Mouse (Mus musculus) stomach, adult 2 months (tissue): Measurements from ENCODE around the gene Prl8a9. TPM values are rescaled to one million over a fixed set of nuclear protein-coding genes. Genes with fewer than 3 reads are reported as not detected.

Experiments
- polyA plus RNA-seq: library from polyadenylated mRNA; depleted of rRNA; stranded (reverse); fragments of >200 nt; gene quantifications from 2 replicates; pipeline ENCODE4 v1.2.3, GENCODE M21; 2012; rRNA removed

Gene Prl8a9
- polyA plus RNA-seq = not detected in 2 replicates

DNA sequence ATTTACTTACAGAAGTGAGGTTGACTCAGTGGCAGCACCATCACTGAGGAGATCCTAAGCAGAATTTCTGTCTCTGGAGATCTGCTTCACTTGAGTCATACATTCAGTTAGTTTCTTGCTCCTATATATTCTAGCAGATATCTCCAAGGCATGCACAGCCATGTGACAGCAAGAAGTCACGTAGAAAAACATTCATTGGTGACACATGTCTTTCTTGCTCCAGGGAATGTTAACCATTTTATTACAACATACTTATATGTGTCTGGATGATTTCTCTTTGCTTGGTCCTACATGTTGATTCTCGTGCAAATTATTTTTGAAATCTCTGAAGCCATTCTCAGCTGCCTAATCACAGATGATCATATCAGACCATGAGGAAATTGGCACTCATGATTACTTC lies at the start of gene Prl8a9:
Prl8a9 (minus strand) TSS at position 101 of the 400 bp plus-strand sequence.

DNA sequence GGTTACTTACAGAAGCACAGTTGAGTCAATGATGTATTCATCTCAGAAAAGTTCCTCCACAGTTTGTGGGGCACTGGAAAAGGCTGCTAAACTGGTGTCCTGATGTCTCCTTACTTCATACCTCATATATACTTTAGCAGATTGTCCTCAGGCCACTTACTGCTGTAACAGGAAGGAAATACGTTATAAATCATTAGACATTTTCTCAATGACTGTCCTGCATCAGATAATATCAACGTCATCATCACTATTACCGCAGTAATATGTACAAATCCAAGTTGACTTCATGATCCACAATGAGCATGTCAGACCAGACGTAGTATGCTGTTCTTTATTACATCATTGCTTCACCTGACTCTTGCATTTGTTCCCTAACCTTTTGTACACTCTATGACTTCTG lies 46.1 kb upstream of the Prl8a9 start, which contains the start of gene Prl7b1:
Prl7b1 (minus strand) TSS at position 101 of the 400 bp plus-strand sequence.

DNA sequence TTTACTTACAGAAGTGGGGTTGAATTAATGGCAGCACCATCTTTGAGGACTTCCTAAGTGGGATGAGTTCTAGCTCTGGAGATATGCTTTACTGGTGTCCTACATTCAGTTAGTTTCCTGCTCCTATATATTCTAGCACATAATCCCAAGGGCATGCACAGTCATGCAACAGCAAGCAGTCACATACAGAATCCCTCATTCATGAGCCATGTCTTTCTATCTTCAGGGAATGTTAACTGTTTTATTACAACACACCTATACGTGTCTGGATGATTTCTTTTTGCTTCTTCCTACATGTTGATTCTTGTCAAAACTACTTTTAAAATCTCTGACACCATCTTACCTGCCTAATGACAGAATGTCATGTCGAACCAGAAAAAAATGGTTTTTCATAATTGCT lies 17.7 kb upstream of the Prl8a9 start, which contains the start of gene Prl8a1:
Prl8a1 (minus strand) TSS at position 101 of the 400 bp plus-strand sequence.

DNA sequence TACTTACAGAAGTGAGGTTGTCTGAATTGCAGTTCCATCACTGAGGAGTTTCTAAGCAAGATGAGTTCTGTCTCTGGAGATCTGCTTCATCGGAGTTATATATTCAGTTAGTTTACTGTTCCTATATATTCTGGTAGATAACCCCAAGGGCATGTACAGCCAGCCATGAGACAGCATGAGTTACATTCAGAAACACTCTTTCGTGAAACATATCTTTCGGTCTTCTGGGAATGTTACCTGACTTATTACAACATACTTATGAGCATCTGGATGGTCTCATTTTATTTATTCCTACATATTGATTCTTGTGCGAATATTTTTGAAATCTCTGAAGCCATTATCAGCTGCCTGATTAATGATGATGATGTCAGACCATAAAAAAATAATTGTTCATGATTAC lies 51.3 kb downstream of the Prl8a9 start, which contains the start of gene Prl8a8:
Prl8a8 (minus strand) TSS at position 101 of the 400 bp plus-strand sequence.

Other genes with a start within 250 kb of the Prl8a9 start
- not detected in 2 replicates for gene Prl8a2, start 218.9 kb downstream of the Prl8a9 start, polyA plus RNA-seq
- gene Prl2b1, start 173.8 kb downstream of the Prl8a9 start, polyA plus RNA-seq = not detected in 2 replicates
- gene Prl8a6, start 125.9 kb downstream of the Prl8a9 start, polyA plus RNA-seq = not detected in 2 replicates
- not detected in 2 replicates for gene Prl8a8, start 51.4 kb downstream of the Prl8a9 start, polyA plus RNA-seq
- gene Prl8a1, start 17.6 kb upstream of the Prl8a9 start, polyA plus RNA-seq = not detected in 2 replicates
- gene Prl7b1, start 46.0 kb upstream of the Prl8a9 start, polyA plus RNA-seq = not detected in 2 replicates
- gene Prl7a1, start 77.9 kb upstream of the Prl8a9 start, polyA plus RNA-seq = not detected in 2 replicates
- not detected in 2 replicates for gene Prl7a2, start 103.4 kb upstream of the Prl8a9 start, polyA plus RNA-seq
- gene Prl7d1, start 152.1 kb upstream of the Prl8a9 start, polyA plus RNA-seq = not detected in 2 replicates
- not detected in 2 replicates for gene Prl7c1, start 216.2 kb upstream of the Prl8a9 start, polyA plus RNA-seq
- gene Prl2a1, start 237.0 kb upstream of the Prl8a9 start, polyA plus RNA-seq = not detected in 2 replicates